Comparison of ENCODE assay signal across 21 mouse cellular contexts in genomic region chr2:132169150-132169549, GRCm38 (mm10). TPM values are rescaled to one million over a fixed set of nuclear protein-coding genes. Genes with fewer than 3 reads are reported as not detected.
DNase-seq lines count a peak whose midpoint lies in the region; ATAC-seq and TF ChIP-seq lines count a peak whose summit lies in the region.
"Had no signal": no experiment of that assay in that cellular context is flagged by ENCODE, and none has a peak within 500 bp of the region (broad histone marks: within the 10 kb centered on the region; RNA-seq: fewer than 3 reads in every experiment).

No protein-coding gene starts in this region.

- TF ChIP-seq CTCF in left cerebral cortex, adult 2 months (IDR thresholded peaks at IDR 0.05): no peak
- TF ChIP-seq CTCF in bone marrow macrophage, adult 2 months (IDR thresholded peaks at IDR 0.05; ENCODE audit: low read depth, low read length): no peak

- peaks cover 8% of the 10 kb centered on the region for H3K4me1 ChIP-seq in bone marrow macrophage, adult 2 months (ENCODE audit: control insufficient read depth, insufficient read depth, low read length)
- H3K4me1 ChIP-seq: heart, embryonic 13.5 days; hindbrain, embryonic 15.5 days; intestine, embryonic 15.5 days had no signal

- TF ChIP-seq POLR2A in bone marrow macrophage, adult 2 months (IDR thresholded peaks at IDR 0.05; ENCODE audit: borderline replicate concordance, low read depth, low read length): no peak

- DNase-seq in left cerebral cortex, adult 2 months (ENCODE audit: extremely low spot score in 1 of 2, low spot score in 2 of 2): no peak
- no peak for DNase-seq in left cerebral cortex, postnatal 25 days (ENCODE audit: low spot score in 2 of 2)
- peak; percentile 1 to 2 for DNase-seq in B cell, adult 2 months
- DNase-seq in kidney, postnatal 25 days: no peak
- no peak for DNase-seq in spleen, postnatal 4 days (ENCODE audit: low spot score in 2 of 2)
- DNase-seq: cerebellum, adult 11 months; cerebellum, postnatal 10 days; embryo, embryonic 11 days; kidney, adult 9 months; kidney, postnatal 4 days; layer of hippocampus, adult 9-11 months; lung, postnatal 10 days; thymus, postnatal 14 days had no signal

- intact Hi-C loops in left cerebral cortex, adult 2 months (cut with DNase I): no loop called here
- intact Hi-C loops in left cerebral cortex, postnatal 25 days (cut with DNase I): no loop called here

- H3K4me3 ChIP-seq in left cerebral cortex, adult 2 months: no peak overlapping the region
- peak overlapping the region; percentile 22; the same call in 1 of the 2 replicates for H3K4me3 ChIP-seq in bone marrow macrophage, adult 2 months (ENCODE audit: insufficient read depth, low read length)
- H3K4me3 ChIP-seq: heart, embryonic 13.5 days; hindbrain, embryonic 15.5 days; intestine, embryonic 15.5 days had no signal

- H3K27ac ChIP-seq in left cerebral cortex, adult 2 months: peak overlapping the region; percentile 28; the same call in 1 of the 2 replicates
- peak overlapping the region; percentile 81 for H3K27ac ChIP-seq in bone marrow macrophage, adult 2 months (ENCODE audit: insufficient read depth, low read depth, low read length)
- H3K27ac ChIP-seq: heart, embryonic 13.5 days; hindbrain, embryonic 15.5 days; intestine, embryonic 15.5 days; liver, embryonic 14.5 days had no signal

- peak; percentile 75 for ATAC-seq in monocyte, adult 5-6 weeks (replicated peaks; ENCODE audit: insufficient number of reproducible peaks, low FRiP score, low TSS enrichment, poor library complexity, severe bottlenecking)
- no peak for ATAC-seq in CD4-positive, CD25-positive, alpha-beta regulatory T cell, adult 4 months
- ATAC-seq: intestine, embryonic 15.5 days; Patski had no signal

RNA-seq across cellular contexts. Expression of gene Slc23a2, which starts 24.2 kb away (rescaled TPM):
- 100 to 1,000 TPM; 142 to 162 TPM for total RNA-seq in left cerebral cortex, adult 2 months (2021)
- 100 to 1,000 TPM; 134 to 144 TPM for total RNA-seq in left cerebral cortex, postnatal 25 days (2021)
- 47.7 and 53.5 TPM in 2 replicates for polyA plus RNA-seq in bone marrow macrophage, adult 2 months (2012; ENCODE audit: insufficient read depth, insufficient read length, missing spikeins)
- total RNA-seq in monocyte, adult 5-6 weeks (2017): 15.0 to 28.8 TPM (median 17.0 TPM) in 3 replicates
- polyA plus RNA-seq in CD4-positive, CD25-positive, alpha-beta regulatory T cell, adult 4 months (2017; shearing (Covaris generic)): 10 to 100 TPM; 14.0 to 16.4 TPM

Comparison
In these comparisons a context has a peak if more than half of its experiments do, and no peak if none do; other contexts are left out.
1. DNase-seq: peak in B cell, adult 2 months (2 of 2); none in left cerebral cortex, adult 2 months (0 of 2), left cerebral cortex, postnatal 25 days (0 of 2), kidney, postnatal 25 days (0 of 2) and spleen, postnatal 4 days (0 of 2).